Mouse (Mus musculus) stomach, embryonic 14.5 days (tissue): ENCODE results near the gene Cyp2g1. TPM values are rescaled to one million over a fixed set of nuclear protein-coding genes. Genes with fewer than 3 reads are reported as not detected.
"Not testable (repeated sequence)": the region's sequence is repeated elsewhere in the genome, so short reads cannot be mapped to it uniquely, and the experiment has no call there.

Experiments used
- ATAC-seq: fragments of 200-750 bp; cut with Nextera tagmentation; 2 replicates; pipeline ENCODE4 v1.8.0; 2017; ENCODE audit warnings: low read depth, moderate TSS enrichment; ENCODE audit not compliant: insufficient number of reproducible peaks, insufficient read depth, low FRiP score
- H3K27ac ChIP-seq: fragments of 300-500 bp; sonication (generic); 2 replicates; pipeline ENCODE4 v1.5.1; 2014; ENCODE audit warnings: mild to moderate bottlenecking, low read length, moderate library complexity, mixed read lengths
- H3K27me3 ChIP-seq: fragments of 300-500 bp; sonication (generic); 2 replicates; pipeline ENCODE4 v1.6.1; 2014; ENCODE audit warnings: low read length, control low read depth, mixed read lengths; ENCODE audit not compliant: control insufficient read depth, insufficient read depth
- H3K36me3 ChIP-seq: fragments of 300-500 bp; sonication (generic); 2 replicates; pipeline ENCODE4 v1.6.1; 2014; ENCODE audit warnings: mild to moderate bottlenecking, control low read depth, low read length, moderate library complexity, mixed read lengths; ENCODE audit not compliant: control insufficient read depth, insufficient read depth
- H3K4me1 ChIP-seq: fragments of 300-500 bp; sonication (generic); 2 replicates; pipeline ENCODE4 v1.6.1; 2014; ENCODE audit warnings: low read length, control low read depth, mixed read lengths; ENCODE audit not compliant: control insufficient read depth, insufficient read depth
- H3K4me2 ChIP-seq: fragments of 300-500 bp; sonication (generic); replicated peaks from 2 replicates; pipeline ENCODE4 v1.6.1; 2014; ENCODE audit warnings: low read depth, low read length, control low read depth
- H3K4me3 ChIP-seq: fragments of 300-500 bp; sonication (generic); 2 replicates; pipeline ENCODE4 v1.5.1; 2014; ENCODE audit warnings: low read depth, low read length, control low read depth
- H3K9ac ChIP-seq: fragments of 300-500 bp; sonication (generic); replicated peaks from 2 replicates; pipeline ENCODE4 v1.6.1; 2014; ENCODE audit warnings: low read depth, mild to moderate bottlenecking, control low read depth, low read length, moderate library complexity, mixed read lengths
- H3K9me3 ChIP-seq: fragments of 300-500 bp; sonication (generic); 2 replicates; pipeline ENCODE4 v1.6.1; 2016; ENCODE audit warnings: low read depth, low read length, control low read depth; ENCODE audit not compliant: control insufficient read depth
- WGBS: fragments of 180-500 bp; shearing (Covaris S2); extraction: QIAGEN DNeasy Blood & Tissue Kit; methylation state at CpG from one replicate; pipeline ENCODE4 v1.1.7; 2014; 5-methylcytosine and 5-hydroxymethylcytosine counted together
- polyA plus RNA-seq: library from polyadenylated mRNA; unstranded; fragments of >200 nt; fragmentation: Nextera tagmentation; extraction: Ambion mirVana; gene quantifications from 2 replicates; pipeline ENCODE4 v1.2.1, GENCODE M21; 2014

The Cyp2g1 gene
- polyA plus RNA-seq, 1 experiment from 2014 or later: not detected

GRCm38 (mm10) chr7:26831556-26832292 lies 23.0 kb downstream of the Cyp2g1 start:
- H3K9ac ChIP-seq, H3K4me2 ChIP-seq, H3K4me3 ChIP-seq, H3K27me3 ChIP-seq, H3K27ac ChIP-seq, H3K9me3 ChIP-seq, H3K4me1 ChIP-seq, H3K36me3 ChIP-seq, ATAC-seq: not testable (repeated sequence)
- 65% methylated on average over 9 of the region's 9 CpGs for WGBS

GRCm38 (mm10) chr7:26832668-26833067 lies 24.0 kb downstream of the Cyp2g1 start:
- not testable (repeated sequence) for H3K4me1 ChIP-seq, ATAC-seq, H3K4me3 ChIP-seq, H3K27ac ChIP-seq, H3K9ac ChIP-seq, H3K36me3 ChIP-seq, H3K4me2 ChIP-seq, H3K9me3 ChIP-seq, H3K27me3 ChIP-seq
- 42% methylated on average over 7 of the region's 7 CpGs for WGBS

- H3K27me3 ChIP-seq, H3K9ac ChIP-seq, H3K4me3 ChIP-seq, H3K4me2 ChIP-seq, H3K36me3 ChIP-seq, ATAC-seq, H3K27ac ChIP-seq, H3K9me3 ChIP-seq, H3K4me1 ChIP-seq: not testable (repeated sequence)
- WGBS: 77% methylated on average over 3 of the region's 3 CpGs
Measured at GRCm38 (mm10) chr7:26835059-26835458, 26.4 kb downstream of the Cyp2g1 start, which contains the start of gene Cyp2a5. TSS of gene Cyp2a5 (plus strand) at chr7:26835305.

GRCm38 (mm10) chr7:26843400-26843799 lies 34.7 kb downstream of the Cyp2g1 start:
- not testable (repeated sequence) for ATAC-seq

GRCm38 (mm10) chr7:26850063-26850462 lies 41.4 kb downstream of the Cyp2g1 start:
- H3K27ac ChIP-seq, H3K9ac ChIP-seq, H3K9me3 ChIP-seq, ATAC-seq, H3K4me3 ChIP-seq, H3K36me3 ChIP-seq, H3K4me2 ChIP-seq, H3K4me1 ChIP-seq, H3K27me3 ChIP-seq: not testable (repeated sequence)

More at GRCm38 (mm10) chr7:26843400-26843799, 34.7 kb downstream of the Cyp2g1 start:
- H3K9ac ChIP-seq, H3K4me3 ChIP-seq, H3K4me1 ChIP-seq, H3K27me3 ChIP-seq, H3K4me2 ChIP-seq, H3K36me3 ChIP-seq, H3K9me3 ChIP-seq, H3K27ac ChIP-seq: not testable (repeated sequence)
- 71% methylated on average over 2 of the region's 2 CpGs for WGBS

Other genes starting within 250 kb of the Cyp2g1 start
- gene Vmn1r185, start 190.4 kb upstream of the Cyp2g1 start, polyA plus RNA-seq: not detected in 2 replicates
- gene Cyp2b23, start 122.5 kb upstream of the Cyp2g1 start, polyA plus RNA-seq: not detected in 2 replicates
- 0.35 TPM in 1 of 2 replicates, not detected in the other for gene Cyp2b19, start 51.8 kb upstream of the Cyp2g1 start, polyA plus RNA-seq
- 0.80 TPM in 1 of 2 replicates, not detected in the other for gene Cyp2a5, start 26.4 kb downstream of the Cyp2g1 start, polyA plus RNA-seq
- not detected in 2 replicates for gene Cyp2a22, start 130.5 kb downstream of the Cyp2g1 start, polyA plus RNA-seq
- gene Cyp2a12, start 220.2 kb downstream of the Cyp2g1 start, polyA plus RNA-seq: not detected in 2 replicates